Mouse (Mus musculus) gastrocnemius, adult 2 months (tissue): ENCODE results near the gene Taldo1. TPM values are rescaled to one million over a fixed set of nuclear protein-coding genes. Genes with fewer than 3 reads are reported as not detected.
"Not testable (repeated sequence)": the region's sequence is repeated elsewhere in the genome, so short reads cannot be mapped to it uniquely, and the experiment has no call there.

Source experiments
- DNase-seq: peaks from one replicate; pipeline ENCODE4 v3.0.0; 2022
- H3K27ac ChIP-seq: fragments of 200-600 bp; 2 replicates; pipeline ENCODE4 v1.8.1; 2022; ENCODE audit warnings: mild to moderate bottlenecking
- H3K4me3 ChIP-seq: fragments of 200-600 bp; 2 replicates; pipeline ENCODE4 v1.8.1; 2022; ENCODE audit warnings: mild to moderate bottlenecking, moderate library complexity
- CTCF ChIP-seq: fragments of 200-600 bp; IDR thresholded peaks from 2 replicates; pipeline ENCODE4 v1.8.1; 2022; ENCODE audit warnings: antibody characterized with exemption, mild to moderate bottlenecking, moderate library complexity
- intact Hi-C: fragments of 180-260 bp; cut with DNase I; formaldehyde crosslinking; loops from one replicate; pipeline ENCODE4 v1.15.1; 2025
- total RNA-seq, 2 experiments: library from RNA; stranded (reverse); gene quantifications; 2 replicates each; pipeline ENCODE4 v1.2.3; 2021

The Taldo1 gene
- total RNA-seq, 2 experiments from 2014 or later: 77.5 to 88.3 TPM

DNA sequence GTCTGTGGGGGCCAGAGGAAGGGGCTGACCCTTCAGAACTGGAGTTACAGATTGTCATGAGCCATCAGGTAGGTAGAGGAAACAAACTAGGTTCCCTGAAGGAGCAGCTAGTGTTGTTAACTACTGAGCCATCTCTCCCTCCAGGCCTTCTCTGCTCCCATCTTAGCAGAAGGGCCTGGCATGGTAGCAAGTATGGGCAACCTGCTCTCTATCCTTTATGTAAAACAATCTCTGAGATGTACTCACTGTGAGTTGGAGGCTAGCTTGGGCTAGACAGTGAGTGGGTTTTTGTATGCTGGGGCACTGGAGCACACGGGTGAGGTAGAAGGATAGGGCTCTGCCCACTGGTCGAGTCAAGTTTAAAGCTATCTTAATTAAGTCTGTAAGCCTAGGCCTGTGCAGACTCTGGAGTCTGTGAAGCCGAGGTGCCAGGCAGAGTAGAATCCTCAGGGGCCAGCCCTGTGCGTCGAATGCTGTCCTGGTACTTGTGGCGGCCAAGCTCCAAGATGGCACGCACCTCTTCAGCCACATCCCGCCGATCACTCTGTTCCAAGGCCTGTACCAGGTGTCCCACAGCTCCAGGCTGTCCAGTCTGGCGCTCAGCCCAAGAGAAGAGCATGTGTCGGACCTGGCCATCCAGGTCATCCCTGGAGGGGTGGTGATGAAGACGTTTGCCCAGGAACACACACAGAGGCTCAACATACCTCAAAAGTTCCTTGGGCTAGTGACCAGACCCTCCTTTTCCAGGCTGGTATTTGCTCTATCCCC is 46.4 kb downstream of the Taldo1 start:
- intact Hi-C loops: no loop called here
- Histone ChIP-seq H3K4me3 (no peak overlapping the region), H3K27ac (no peak overlapping the region)
- TF ChIP-seq CTCF: no peak
- DNase-seq: no peak

DNA sequence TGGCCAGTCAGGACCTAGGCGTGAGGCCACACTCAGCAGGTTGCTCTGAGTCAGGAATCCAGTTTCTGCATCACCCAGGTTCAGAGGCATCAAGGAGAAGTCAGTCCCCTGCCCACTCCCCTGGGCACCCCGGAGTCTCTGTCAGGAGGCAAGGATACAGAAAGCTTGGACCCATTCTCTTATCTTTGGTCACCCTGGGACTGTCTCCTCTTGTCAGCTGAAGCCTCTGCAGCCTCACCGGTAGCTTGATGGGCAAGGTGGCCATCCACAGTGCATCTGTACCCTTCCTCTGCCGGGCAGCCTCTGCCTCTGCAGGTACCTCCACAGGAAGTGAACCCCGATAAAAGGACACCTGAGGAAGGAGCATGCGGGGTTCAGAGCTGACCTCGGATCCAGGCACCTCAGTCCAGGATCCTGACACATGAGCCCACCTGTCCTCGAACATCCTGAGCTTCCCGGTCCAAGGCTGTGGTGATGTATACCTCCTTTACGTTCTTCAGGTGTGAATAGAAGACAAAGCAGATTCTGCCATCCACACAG is 47.2 kb downstream of the Taldo1 start:
- DNase-seq: no peak
- Histone ChIP-seq H3K4me3 (no peak overlapping the region), H3K27ac (no peak overlapping the region)
- no peak for TF ChIP-seq CTCF
- intact Hi-C loops: no loop called here

DNA sequence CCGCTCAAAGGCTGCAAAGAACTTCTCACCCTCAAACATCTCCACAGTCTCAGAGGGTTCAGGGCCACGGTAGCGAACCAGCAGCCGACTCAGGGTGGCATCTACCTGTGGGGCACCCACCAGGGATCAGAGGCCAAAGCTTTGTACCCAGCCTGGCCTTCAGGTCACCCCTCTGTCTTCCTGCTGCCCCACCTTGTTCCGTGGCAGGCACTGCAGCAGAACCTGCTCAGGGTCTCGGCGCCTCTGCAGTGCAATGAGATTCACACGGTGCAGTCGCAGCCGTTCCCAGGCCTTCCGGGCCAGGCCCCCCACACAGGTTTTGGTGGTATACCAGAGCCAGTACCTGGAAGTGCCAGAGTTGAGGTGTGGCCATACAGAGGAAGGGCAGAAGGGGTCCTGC is 47.8 kb downstream of the Taldo1 start:
- TF ChIP-seq CTCF: no peak
- no peak overlapping the region for H3K4me3 ChIP-seq
- H3K27ac ChIP-seq: no peak overlapping the region
- intact Hi-C loops: loop anchor here (10.0 kb wide), 1 partner anchor 215 kb away; the partner anchor contains the start of gene Phrf1
- no peak for DNase-seq

DNA sequence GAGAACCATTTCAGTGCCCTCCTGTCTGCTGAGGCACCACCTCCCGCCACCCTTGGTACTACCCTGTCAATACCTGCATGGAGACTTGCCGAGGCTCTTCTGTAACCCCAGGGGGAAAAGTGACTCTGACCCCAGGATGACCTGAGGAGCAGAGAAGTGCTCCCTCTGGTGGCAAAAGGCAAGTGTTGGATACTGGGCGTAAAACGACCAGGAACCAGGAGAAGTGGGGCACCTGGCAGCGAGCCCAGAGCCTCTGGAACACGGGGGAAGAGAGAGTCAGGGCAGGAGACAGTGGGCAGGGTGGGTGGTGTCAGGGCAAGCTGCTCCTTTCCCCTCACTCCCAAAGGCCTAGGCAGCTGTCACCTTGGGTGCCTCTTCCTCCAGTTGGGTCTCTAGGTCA is 48.6 kb downstream of the Taldo1 start:
- peak; percentile 74 for DNase-seq
- intact Hi-C loops: loop anchor here (10.0 kb wide), 1 partner anchor 216 kb away; the partner anchor contains the start of gene Phrf1
- TF ChIP-seq CTCF: peak; percentile 82
- Histone ChIP-seq H3K27ac (no peak overlapping the region), H3K4me3 (no peak overlapping the region)

DNA sequence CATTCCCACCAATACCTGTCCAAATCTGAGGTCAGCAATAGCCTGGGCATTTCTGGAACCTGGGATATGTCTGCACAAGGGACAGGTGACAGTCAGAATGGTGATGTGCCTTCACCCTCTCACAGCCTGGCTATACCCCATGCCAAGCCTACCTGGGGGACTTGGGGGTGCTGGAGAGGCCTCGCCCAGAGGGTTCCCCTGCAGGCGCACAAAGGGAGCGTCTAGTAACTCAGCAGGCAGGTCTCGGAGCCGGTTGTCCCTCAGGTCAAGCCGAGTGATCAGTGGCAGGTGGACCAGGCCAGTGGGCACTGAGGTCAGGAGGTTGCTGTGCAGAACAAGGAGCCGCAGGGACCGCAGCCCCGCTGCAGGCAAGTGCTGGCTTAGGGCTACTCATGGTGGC is 49.5 kb downstream of the Taldo1 start:
- intact Hi-C loops: loop anchor here (10.0 kb wide), 1 partner anchor 217 kb away; the partner anchor contains the start of gene Phrf1
- TF ChIP-seq CTCF: no peak
- Histone ChIP-seq H3K4me3 (no peak overlapping the region), H3K27ac (no peak overlapping the region)
- DNase-seq: no peak

DNA sequence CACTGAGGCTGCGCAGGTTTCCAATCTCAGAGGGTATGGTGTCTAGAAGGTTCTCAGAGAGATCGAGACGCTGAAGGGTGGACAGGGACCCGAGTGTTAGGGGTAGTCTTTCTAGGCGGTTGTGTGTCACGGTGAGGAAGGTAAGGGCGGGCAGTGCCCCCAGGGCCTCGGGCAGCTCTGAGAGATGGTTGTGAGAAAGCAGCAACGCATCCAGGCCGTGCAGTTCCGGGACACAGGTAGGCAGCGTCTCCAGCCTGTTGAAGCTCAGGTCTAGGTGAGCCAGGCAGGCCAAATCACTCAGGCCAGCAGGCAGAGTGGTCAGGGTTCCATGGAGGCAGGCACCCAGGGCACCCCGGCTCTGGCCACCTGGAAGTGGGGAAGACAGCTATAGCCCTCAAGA is 50.2 kb downstream of the Taldo1 start:
- intact Hi-C loops: loop anchor here (10.0 kb wide), 1 partner anchor 217 kb away; the partner anchor contains the start of gene Phrf1
- no peak for DNase-seq
- TF ChIP-seq CTCF: no peak
- H3K4me3 ChIP-seq: no peak overlapping the region
- no peak overlapping the region for H3K27ac ChIP-seq

DNA sequence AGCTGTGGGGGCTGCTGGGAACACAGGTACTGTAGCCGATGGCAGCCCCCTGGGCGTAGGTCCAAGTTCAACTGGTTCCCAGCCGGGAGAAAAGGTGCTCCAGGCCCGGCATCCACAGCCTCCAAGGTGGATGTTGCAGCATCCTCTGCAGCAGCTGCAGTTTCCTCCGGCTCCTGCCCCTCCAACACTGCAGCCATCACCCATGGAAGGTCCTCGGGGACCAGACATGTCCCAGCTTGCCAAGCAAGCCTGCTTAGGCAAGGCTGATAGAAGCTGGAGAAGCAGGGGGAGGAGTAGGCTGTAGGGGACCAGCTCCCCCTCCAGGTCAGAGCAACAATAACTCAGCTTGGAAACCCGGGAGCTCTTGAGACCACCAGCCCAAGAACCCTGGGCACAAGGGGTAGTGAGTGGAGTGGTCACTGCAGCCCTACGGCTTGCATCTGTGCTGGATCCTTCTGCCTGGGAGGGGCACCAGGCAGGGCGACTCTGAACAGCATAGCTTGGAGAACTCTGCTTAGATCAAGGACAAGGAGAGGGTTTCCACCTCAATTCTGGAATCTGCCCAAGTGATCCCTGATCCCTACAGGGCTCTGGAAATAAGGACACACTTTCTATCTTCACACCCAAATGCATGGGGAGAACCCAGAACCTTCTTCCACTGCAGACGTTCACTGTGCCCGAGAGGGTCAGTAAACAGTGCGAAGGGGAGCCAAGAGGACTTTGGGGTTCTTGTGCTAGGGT is 51.3 kb downstream of the Taldo1 start:
- H3K4me3 ChIP-seq: peak overlapping the region; percentile 70
- H3K27ac ChIP-seq: peak overlapping the region; percentile 64; the same call in 1 of the 2 replicates
- no peak for DNase-seq
- intact Hi-C loops: loop anchor here (10.0 kb wide), 1 partner anchor 218 kb away; the partner anchor contains the start of gene Phrf1
- no peak for TF ChIP-seq CTCF

DNA sequence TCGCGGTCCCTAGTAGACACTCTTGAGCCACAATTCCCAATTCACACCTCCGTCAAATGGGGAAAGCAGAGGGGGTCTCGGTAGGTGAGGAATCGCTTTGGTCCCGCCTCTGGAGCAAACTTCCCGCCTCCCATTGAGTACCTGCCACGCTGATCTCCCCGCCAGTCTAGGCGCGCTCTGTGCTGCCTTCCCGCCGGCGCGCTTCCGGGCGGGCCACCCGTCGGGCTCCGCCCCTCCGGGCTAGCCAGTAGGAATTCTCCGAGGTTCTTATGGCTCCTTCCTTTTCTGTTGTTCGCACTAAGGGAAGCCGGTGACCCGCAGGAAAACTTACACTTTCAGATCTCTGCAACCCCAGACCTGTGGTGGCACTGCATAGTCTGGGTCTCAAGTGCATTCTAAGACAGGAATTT is 51.8 kb downstream of the Taldo1 start, which contains the start of gene Pidd1:
Gene Pidd1, minus strand, starts transcription at position 198 of the 410 bp plus-strand sequence.
- DNase-seq: peak; percentile 74
- H3K4me3 ChIP-seq: peak within 1 kb of the TSS; percentile 70
- TF ChIP-seq CTCF: no peak
- intact Hi-C loops: loop anchor here (10.0 kb wide), 1 partner anchor 219 kb away; the partner anchor contains the start of gene Phrf1
- peak within 1 kb of the TSS; percentile 64 for H3K27ac ChIP-seq

DNA sequence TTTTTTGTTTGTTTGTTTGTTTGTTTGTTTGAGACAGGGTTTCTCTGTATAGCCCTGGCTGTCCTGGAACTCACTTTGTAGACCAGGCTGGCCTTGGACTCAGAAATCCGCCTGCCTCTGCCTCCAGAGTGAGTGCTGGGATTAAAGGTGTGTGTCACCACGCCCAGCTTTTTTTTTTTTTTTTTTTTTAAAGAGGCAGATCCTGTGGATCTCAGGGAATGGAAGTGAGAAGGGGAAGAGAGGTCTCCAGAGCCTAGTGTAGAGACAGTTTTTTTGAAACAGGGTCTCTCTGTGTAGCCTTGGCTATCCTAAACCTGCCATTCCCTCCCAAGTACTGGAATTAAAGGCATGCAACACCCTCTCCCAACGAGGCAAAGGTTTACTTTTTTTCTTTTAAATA is 54.4 kb downstream of the Taldo1 start:
- DNase-seq: not testable (repeated sequence)
- intact Hi-C loops: loop anchor here (10.0 kb wide), 1 partner anchor 222 kb away; the partner anchor contains the start of gene Phrf1
- Histone ChIP-seq H3K4me3 (peak overlapping the region; percentile 99; the same call in 1 of the 2 replicates), H3K27ac (peak overlapping the region; percentile 98)

DNA sequence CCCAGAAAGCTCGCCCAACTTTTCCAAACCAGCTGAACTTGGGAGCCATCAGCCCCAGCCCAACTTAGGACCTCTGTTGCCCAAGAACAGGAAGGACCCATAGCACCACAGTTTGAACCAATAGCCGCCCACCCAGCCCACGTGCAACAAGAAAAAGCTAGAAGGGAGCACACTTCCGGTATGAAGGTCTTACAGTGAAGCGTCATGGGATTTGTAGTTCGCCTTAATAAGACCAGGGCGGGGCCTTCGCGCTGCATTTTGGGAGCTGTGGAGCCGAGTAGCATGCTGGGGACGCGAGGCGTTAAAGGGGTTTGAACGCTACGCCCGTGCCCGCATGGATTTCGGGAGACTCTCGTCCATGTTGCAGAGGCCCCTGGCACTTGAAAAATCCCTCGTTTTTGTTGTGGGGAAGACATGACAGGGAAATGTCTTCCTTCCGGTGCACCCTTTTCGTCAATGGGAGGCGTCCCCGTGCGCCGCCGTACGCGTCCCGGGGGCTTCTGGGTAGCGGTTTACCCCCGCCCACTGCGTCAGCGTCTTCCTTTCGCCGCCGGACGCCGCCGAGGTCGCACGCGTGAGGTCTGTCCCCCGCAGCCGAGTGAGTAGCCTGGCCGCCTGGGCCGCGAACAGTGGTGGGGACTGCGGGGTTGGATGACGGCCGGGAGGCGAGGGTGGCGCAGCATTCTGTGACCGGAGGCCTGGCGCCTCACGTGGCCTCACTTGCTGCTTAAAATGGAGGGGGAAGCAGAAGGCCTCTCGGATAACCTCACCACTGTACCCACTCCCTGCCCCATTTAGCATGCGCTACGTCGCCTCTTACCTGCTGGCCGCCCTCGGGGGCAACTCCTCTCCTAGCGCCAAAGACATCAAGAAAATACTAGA is 55.4 kb downstream of the Taldo1 start, which contains the start of gene Rplp2:
Gene Rplp2, plus strand, starts transcription at position 261 of the 882 bp plus-strand sequence.
- peak within 1 kb of the TSS; percentile 99 for H3K4me3 ChIP-seq
- peak within 1 kb of the TSS; percentile 98 for H3K27ac ChIP-seq
- no peak for TF ChIP-seq CTCF
- DNase-seq: peak; percentile 95
- intact Hi-C loops: loop anchor here (10.0 kb wide), 1 partner anchor 223 kb away; the partner anchor contains the start of gene Phrf1

DNA sequence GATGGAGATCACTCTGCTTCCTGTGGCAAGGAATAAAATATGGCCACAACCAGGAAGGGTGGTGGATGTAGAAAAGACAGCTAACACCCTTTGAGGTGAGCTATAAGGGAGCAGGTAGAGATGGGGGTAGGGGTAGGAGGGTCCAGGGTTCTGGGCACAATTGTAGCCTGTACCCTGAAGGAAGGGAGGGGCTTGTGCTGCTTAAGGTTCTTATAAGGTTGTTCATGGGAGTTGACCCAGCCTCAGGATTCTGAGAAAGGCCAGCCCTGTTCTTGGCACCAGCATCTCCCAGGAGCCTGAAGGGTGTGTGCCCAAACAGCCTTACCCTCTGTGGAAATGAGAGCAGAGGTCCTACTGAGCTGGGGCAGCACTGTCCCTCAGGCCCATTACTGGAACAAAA is 59.9 kb downstream of the Taldo1 start:
- DNase-seq: peak; percentile 25
- no peak overlapping the region for H3K27ac ChIP-seq
- intact Hi-C loops: no loop called here
- H3K4me3 ChIP-seq: no peak overlapping the region
- TF ChIP-seq CTCF: no peak

Other genes starting within 250 kb of the Taldo1 start
- gene Rnh1, start 219.3 kb upstream of the Taldo1 start, total RNA-seq: 10 to 100 TPM; 46.5 to 50.9 TPM
- 100 to 1,000 TPM; 117 to 119 TPM for gene Hras, start 198.2 kb upstream of the Taldo1 start, total RNA-seq
- 1 to 10 TPM; 1.7 to 2.1 TPM for gene Lrrc56, start 198.0 kb upstream of the Taldo1 start, total RNA-seq
- not detected for gene Lmntd2, start 178.1 kb upstream of the Taldo1 start, total RNA-seq
- under 1 TPM in 1 of 2 experiments, not detected in 1; 0.28 TPM for gene Rassf7, start 176.3 kb upstream of the Taldo1 start, total RNA-seq
- gene Phrf1, start 163.4 kb upstream of the Taldo1 start, total RNA-seq: 10 to 100 TPM; 22.4 to 28.1 TPM
- 1 to 10 TPM; 1.1 TPM for gene Irf7, start 125.7 kb upstream of the Taldo1 start, total RNA-seq
- gene Cdhr5, start 115.4 kb upstream of the Taldo1 start, total RNA-seq: not detected
- not detected for gene Sct, start 113.1 kb upstream of the Taldo1 start, total RNA-seq
- gene Drd4, start 100.2 kb upstream of the Taldo1 start, total RNA-seq: not detected
- gene Deaf1, start 64.5 kb upstream of the Taldo1 start, total RNA-seq: 10 to 100 TPM; 13.3 to 14.0 TPM
- gene Tmem80, start 64.5 kb upstream of the Taldo1 start, total RNA-seq: 10 to 100 TPM; 11.5 to 16.9 TPM
- gene Eps8l2, start 53.3 kb upstream of the Taldo1 start, total RNA-seq: 1 to 10 TPM; 2.6 to 3.1 TPM
- gene Gatd1, start 21.9 kb downstream of the Taldo1 start, total RNA-seq: 1 to 10 TPM; 5.5 to 8.3 TPM
- gene Cend1, start 37.3 kb downstream of the Taldo1 start, total RNA-seq: under 1 TPM; 0.28 to 0.31 TPM
- 10 to 100 TPM; 18.6 to 26.1 TPM for gene Slc25a22, start 45.7 kb downstream of the Taldo1 start, total RNA-seq
- gene Pidd1, start 51.8 kb downstream of the Taldo1 start, total RNA-seq: under 1 TPM; 0.08 to 0.20 TPM
- gene Rplp2, start 55.2 kb downstream of the Taldo1 start, total RNA-seq: 100 to 1,000 TPM; 567 to 623 TPM
- 100 to 1,000 TPM; 345 to 348 TPM for gene Pnpla2, start 63.0 kb downstream of the Taldo1 start, total RNA-seq
- 1 to 10 TPM; 6.1 to 6.3 TPM for gene Cracr2b, start 68.9 kb downstream of the Taldo1 start, total RNA-seq
- 10 to 100 TPM; 83.2 to 90.2 TPM for gene Cd151, start 75.2 kb downstream of the Taldo1 start, total RNA-seq
- 10 to 100 TPM; 55.5 to 58.8 TPM for gene Polr2l, start 82.9 kb downstream of the Taldo1 start, total RNA-seq
- gene Tspan4, start 83.0 kb downstream of the Taldo1 start, total RNA-seq: 1 to 10 TPM; 7.6 to 8.2 TPM
- gene Chid1, start 147.7 kb downstream of the Taldo1 start, total RNA-seq: 10 to 100 TPM; 11.5 to 21.6 TPM
- 10 to 100 TPM; 52.2 to 52.9 TPM for gene Ap2a2, start 170.0 kb downstream of the Taldo1 start, total RNA-seq